Mouse (Mus musculus) megakaryocyte progenitor cell, adult 5-6 weeks (primary cell): Measurements from ENCODE around the gene Lurap1. TPM values are rescaled to one million over a fixed set of nuclear protein-coding genes. Genes with fewer than 3 reads are reported as not detected.

Experiments used
- ATAC-seq: replicated peaks from 2 replicates; pipeline ENCODE4 v1.8.0; 2016; ENCODE audit warnings: mild to moderate bottlenecking, moderate TSS enrichment, inconsistent platforms; ENCODE audit not compliant: poor library complexity
- total RNA-seq, 2 experiments: library from RNA; stranded (forward) in 1 of 2; stranded (reverse) in 1 of 2; fragments of 157-497, 149-512 nt in 1 of 2; fragments of 200-1000 nt in 1 of 2; gene quantifications; 2 replicates each; pipeline versions ENCODE4 v1.2.3 to v1.2.4; 2015 to 2017

Lurap1 gene
- total RNA-seq (2015) (not detected in 2 replicates), total RNA-seq (2017) (0.10 TPM in 1 of 2 replicates, not detected in the other)

DNA sequence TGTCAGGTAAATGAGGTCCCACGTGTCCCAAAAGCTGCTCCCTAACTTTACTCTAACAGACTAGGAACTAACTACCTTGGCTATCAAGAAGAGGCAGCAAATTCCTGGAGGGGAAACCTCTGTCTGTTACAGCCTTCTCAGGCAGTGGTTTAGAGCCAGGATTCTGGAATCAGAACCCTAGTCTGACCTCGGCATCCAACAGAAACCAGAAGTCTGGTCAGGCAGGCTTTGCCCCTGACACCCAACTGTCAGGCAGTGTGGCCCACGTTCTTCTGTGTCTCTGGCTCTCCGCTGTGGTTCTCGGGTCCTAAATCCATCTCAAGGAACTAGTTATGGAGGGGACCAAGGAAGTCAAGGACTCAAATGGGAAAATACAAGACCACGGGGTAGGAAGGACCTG, at the start of gene Lurap1:
TSS of gene Lurap1 (minus strand) at position 101 of the 400 bp plus-strand sequence.
- no peak for ATAC-seq

GRCm38 (mm10) chr4:116198422-116198821, 47.3 kb upstream of the Lurap1 start:
- ATAC-seq, result peak; percentile 45

- ATAC-seq, result peak; percentile 92
Observed at GRCm38 (mm10) chr4:116193583-116194383, 42.6 kb upstream of the Lurap1 start.

- no peak for ATAC-seq
Observed at GRCm38 (mm10) chr4:116192286-116192835, 41.2 kb upstream of the Lurap1 start.

GRCm38 (mm10) chr4:116185083-116185482, 33.9 kb upstream of the Lurap1 start:
- ATAC-seq, result 0 out of 2 replicates have a peak, but pooled peaks have one; percentile 34

- ATAC-seq, result no peak
Observed at GRCm38 (mm10) chr4:116182745-116183144, 31.6 kb upstream of the Lurap1 start.

GRCm38 (mm10) chr4:116182079-116182478, 30.9 kb upstream of the Lurap1 start:
- no peak for ATAC-seq

DNA sequence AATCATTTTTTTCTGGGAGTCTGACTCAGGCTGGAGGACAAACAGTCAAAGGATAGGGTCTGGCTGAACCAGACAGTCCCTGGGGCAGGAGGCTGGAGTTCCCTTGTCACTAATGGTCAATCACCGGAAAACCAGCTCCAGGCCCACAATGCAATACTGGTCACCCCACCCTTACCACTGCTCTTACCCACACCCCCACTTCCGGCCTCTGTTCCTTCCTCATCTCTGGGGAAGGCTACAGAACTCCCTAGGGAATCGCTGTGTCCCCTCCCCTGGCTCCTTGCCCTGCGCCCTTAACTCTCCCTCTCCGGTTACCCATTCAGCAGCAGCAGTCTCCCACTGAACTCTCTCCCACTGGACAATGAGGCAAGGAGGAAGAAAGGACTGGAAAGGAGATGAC, 26.0 kb upstream of the Lurap1 start:
- ATAC-seq, result peak; percentile 32; the same call in 1 of the 2 replicates

- ATAC-seq, result peak; percentile 27
Observed at GRCm38 (mm10) chr4:116176543-116176988, 25.4 kb upstream of the Lurap1 start.

DNA sequence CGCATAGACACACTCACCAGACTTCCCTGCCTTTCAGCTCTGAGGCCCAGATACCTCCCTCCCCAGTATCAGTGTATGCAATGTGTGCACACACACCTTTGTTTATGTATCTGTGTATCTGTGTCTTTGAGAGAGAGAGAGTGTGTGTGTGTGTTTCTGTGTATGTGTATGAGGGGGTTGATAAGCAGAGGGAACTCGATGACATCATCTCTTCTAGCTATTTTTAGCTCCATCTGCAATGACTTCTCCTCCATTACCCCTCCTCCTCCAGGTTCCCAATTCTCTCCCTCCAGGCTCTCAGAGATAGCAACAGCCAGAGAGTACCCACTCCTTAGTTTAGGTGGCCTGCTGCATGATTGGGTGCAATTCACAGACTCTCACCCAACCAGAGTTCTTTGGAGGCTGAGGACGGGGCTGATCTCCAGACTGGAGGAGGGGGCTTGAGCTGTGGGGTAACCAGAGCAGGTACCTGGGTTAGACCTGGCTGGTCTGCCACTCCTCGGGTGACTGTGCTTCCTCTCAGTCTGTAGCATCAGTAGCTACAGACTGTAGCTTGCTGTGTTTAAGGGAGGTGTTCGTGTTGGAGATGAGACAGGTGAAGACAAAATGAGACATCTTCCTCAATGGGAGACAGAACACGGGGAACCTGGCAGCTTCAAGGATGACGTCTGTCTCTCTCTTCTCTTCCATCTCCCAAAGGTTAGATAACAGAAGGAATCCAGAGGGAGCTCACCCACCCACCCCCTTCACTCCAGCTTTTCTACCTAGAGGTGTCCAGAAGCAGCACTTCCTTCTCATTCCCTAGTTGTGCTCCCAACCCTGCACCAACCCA, 24.8 kb upstream of the Lurap1 start:
- ATAC-seq, result peak; percentile 63

GRCm38 (mm10) chr4:116175136-116175535, 24.0 kb upstream of the Lurap1 start:
- ATAC-seq, result no peak

GRCm38 (mm10) chr4:116174466-116175116, 23.5 kb upstream of the Lurap1 start:
- ATAC-seq, result no peak

GRCm38 (mm10) chr4:116173752-116174151, 22.6 kb upstream of the Lurap1 start:
- no peak for ATAC-seq

- ATAC-seq, result no peak
Observed at GRCm38 (mm10) chr4:116173072-116173471, 21.9 kb upstream of the Lurap1 start, which contains the start of the genes 1700042G07Rik and Gm49337. Gene 1700042G07Rik, plus strand, starts transcription at chr4:116173372. Gene Gm49337, plus strand, starts transcription at chr4:116173384.

DNA sequence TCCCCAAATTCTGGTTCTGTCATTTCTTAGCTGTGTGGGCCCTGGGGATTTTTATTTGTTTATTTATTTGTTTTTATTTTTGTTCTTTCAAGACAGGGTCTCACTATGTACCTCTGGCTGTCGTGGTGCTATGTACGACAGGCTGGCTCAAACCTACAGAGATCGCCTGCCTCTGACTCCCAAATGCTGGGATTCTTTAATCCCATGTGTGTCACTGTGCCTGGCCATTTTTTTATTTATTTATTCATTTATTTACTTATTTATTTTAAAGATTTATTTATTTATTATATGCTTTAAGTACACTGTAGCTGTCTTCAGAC, 18.2 kb upstream of the Lurap1 start:
- ATAC-seq, result no peak

GRCm38 (mm10) chr4:116168617-116169352, 17.6 kb upstream of the Lurap1 start:
- ATAC-seq, result peak; percentile 81

DNA sequence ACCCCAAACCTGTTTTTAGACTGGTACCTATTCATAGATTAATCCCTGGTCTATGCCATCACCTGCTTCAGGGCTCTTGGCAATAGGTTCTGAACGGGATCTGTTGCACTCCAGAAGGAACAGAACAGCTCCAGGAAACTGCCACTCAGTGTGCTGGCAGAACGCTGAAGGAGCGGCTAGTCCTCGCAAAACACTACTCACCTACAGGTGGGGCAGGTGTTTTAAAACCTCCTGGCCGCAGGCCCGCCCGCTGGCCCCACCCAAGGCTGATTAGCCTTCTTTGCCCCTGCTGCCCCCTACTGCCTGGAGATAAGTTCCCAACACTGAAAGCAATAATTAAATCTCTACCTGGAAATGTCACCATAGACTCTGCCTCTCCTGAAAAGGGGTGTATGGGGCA, 16.3 kb upstream of the Lurap1 start, which contains the start of gene Tspan1:
TSS of gene Tspan1 (minus strand) at position 198 of the 400 bp plus-strand sequence.
- ATAC-seq, result no peak

DNA sequence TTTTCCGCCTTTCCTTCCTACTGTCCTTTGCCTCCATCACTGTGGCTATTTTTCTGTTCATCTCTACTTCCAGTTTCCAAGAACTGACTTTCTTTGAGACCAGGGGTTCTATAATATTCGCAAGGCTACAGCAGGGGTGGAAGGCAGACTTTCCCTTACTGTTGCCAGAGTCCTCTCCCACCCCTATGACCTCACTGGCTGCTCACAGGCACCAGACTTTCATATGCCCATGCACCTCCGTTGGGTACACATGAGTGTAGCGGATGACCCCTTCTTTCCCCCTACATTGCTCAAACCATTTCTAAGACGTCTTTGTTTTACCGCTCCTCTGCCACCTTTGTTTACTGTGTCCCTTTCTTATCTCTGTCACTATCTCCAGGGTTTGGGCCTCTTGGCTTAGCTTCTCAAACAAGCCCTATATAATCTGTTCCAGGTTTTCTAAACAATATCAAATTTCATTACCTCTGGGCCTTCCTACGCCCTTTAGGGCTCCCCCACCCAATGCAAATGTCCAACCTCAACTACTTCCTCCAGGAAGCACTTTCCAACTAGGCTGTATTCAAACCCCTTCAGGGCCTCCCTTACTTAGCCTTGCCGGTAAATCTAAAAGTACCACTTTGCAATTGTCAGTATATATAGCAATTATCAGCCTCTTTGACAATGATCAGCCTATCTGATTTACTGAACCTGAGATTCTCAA, 14.7 kb upstream of the Lurap1 start:
- no peak for ATAC-seq

DNA sequence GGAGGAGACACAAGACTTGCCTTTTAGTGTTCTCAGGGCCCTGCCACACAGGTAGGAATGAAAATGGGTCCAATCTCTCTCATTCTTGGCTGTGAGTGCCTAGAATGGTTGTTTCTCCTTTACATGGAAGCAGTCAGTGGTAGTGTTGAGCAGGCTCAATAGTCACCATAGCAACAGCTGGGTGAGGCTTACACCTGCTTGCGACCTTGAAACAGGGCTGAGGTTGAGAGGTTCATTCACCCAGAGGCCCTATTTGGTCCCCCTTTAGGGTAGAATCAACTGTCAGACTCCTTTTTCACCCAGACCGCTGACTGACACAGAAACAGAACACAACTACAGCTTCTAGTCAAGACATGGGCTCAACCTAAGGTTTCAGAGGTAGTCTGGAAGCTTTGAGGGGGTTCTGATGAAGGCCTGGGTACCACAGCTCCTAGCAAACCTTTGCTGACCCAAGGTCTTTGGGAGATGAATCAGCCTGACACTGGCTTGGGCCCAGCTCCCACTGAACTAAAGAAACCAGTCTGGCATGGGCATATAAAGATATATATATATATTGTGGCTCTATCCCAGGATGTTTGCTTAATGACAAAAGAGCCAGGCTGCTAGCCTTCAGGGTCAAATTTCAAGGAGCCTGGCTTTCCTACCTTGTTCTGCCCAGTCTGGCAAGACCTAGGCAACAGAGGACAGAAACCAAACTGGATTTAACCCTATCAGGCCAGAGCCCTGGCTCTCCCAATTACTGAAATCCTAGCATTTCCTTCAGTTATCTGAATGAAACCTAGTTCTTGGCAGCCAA, 13.8 kb upstream of the Lurap1 start:
- ATAC-seq, result no peak
